Mouse (Mus musculus): ENCODE measurements around the gene Dnase2a.

DNA sequence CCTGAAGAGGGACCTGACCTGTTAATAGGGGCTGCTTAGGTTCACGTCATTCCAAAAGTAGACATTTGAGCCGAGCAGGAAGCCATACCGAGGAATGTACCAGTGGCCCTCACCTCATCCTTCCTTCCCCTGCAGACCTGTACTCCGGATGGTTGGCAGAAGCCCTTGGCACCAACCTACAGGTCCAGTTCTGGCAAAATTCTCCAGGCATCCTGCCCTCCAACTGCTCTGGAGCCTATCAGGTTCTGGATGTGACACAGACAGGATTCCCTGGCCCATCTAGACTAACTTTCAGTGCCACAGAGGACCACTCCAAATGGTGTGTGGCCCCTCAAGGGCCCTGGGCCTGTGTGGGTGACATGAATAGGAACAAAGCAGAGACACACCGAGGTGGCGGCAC lies 2.2 kb downstream of the Dnase2a start:
- TF ChIP-seq CTCF (IDR thresholded peaks at IDR 0.05; ENCODE audit: low read depth, low read length), result no peak
- no peak for TF ChIP-seq POLR2A (IDR thresholded peaks at IDR 0.05; ENCODE audit: extremely low read depth, insufficient read depth, low read length)
